Mouse (Mus musculus) T-cell, adult 2 months (primary cell): ENCODE data around the gene Abca12.

Experiments used
- DNase-seq: peaks from one replicate; pipeline ENCODE4 v3.0.0; 2022; ENCODE audit warnings: low spot score

The Abca12 gene

DNA sequence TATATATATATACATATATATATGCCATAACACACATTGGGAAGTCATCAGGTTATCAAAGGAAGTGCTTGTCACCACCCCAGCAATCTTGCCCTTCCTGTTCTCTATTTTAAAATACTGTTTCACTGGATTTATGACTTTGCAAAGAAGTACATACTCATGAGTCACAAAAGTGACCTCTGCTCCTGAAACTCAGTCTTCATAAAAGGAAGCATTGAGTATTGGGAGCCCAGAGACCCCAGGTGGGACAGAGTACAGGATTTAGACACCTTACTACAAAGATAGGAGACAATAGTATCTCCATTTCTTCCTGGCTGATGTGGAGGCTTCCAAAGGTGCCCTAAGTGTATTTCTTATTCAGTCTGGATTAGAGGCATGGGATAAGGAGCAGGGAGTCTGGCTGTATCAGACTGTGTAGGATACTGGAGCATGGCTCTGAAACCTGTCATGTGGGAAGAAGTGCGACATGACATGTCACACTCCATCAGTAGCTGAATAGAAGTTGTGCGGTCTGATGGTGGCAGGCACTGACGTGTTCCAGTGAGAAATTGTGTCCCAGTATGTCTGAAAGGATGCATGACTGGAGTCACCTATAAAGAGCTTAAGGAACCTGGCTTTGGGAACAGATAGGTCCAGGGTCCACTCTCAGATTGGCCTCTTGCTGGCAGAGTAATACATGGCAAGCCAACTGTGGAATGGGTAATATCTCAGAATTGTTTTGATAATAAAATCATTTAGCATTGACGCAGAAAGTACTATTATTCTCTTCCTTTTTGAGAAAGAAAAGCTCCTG lies 76.0 kb downstream of the Abca12 start:
- no peak for DNase-seq

- no peak for DNase-seq
These were observed 84.4 kb downstream of the Abca12 start for GRCm38 (mm10) chr1:71330349-71330748.

GRCm38 (mm10) chr1:71312171-71312570 lies 102.5 kb downstream of the Abca12 start:
- no peak for DNase-seq

DNA sequence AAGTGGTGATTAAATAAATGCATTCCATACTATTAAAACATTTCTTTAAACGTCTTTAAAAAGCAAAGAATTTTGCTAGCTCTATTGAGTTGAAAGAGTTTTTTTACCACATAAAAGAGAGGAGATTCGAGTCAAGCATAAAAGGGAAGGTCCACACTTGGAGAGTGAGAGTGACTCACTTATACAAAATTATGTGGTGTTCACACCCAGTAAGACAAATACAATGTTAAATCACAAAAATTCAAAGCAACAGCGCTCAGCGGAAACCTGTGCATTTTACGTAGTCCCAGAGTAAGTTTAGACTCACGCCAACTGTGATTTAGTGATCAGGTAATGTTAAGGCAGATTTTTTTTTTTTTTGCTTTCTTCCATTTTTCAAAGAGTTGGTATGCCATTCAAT lies 104.1 kb downstream of the Abca12 start:
- DNase-seq: no peak

GRCm38 (mm10) chr1:71307362-71307761 lies 107.3 kb downstream of the Abca12 start:
- no peak for DNase-seq

DNA sequence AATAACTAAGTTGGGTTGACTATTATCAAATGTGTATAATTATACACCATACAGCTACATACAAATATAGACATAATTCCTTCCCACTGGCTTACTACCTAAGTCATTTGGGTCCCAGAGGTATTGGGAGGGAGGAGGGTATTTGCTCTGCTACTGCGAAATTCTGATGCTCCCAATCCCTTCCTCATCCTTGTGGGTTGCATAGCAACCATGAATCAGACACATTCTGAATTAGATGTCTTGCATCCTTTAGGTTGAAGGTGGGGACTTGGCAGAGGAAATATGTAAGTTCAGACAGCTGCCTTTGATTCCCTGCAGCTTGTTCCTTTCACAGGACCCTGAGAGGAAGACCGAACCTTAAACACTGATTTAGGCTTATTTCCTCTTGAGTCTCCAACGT lies 108.5 kb downstream of the Abca12 start:
- DNase-seq: no peak

- no peak for DNase-seq
These were observed 110.1 kb downstream of the Abca12 start for GRCm38 (mm10) chr1:71304588-71304987.

DNA sequence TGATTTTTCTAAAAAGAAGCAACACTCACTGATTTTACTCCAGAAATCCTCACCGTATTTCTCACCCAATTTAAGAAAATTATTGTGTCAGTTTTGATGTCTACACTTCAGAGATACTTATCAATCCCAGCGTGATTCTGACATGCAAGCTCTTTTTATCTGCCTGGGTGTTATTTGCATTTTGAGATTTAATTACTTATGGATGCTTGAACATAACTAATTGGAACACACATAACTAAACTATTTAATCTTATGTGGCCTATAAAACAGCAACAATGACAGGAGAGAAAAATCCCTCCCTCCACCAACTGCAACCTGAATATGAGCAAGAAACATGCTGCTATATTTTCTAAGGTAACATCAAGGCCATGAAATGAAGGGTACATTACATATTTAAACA lies 117.7 kb downstream of the Abca12 start:
- no peak for DNase-seq

DNA sequence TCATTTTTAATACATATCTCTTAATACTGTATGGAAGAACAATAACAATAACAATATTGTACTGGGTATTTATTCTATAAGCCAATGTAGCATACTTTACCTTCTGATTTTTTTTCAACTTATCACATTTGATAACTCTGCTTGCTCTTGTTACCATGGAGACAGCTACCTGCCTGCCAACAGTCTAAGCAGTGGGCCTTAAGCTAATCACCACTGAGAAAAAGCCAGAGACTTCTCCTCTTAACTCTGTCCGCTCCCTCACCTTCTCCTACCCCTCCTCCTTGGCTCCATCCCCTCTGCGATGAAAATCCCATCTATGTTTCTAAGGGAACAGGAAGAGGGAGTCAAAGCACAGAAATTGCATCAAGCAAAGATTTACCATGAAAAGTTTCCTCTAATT lies 118.1 kb downstream of the Abca12 start:
- no peak for DNase-seq

- no peak for DNase-seq
These were observed 122.8 kb downstream of the Abca12 start for GRCm38 (mm10) chr1:71291917-71292316.

DNA sequence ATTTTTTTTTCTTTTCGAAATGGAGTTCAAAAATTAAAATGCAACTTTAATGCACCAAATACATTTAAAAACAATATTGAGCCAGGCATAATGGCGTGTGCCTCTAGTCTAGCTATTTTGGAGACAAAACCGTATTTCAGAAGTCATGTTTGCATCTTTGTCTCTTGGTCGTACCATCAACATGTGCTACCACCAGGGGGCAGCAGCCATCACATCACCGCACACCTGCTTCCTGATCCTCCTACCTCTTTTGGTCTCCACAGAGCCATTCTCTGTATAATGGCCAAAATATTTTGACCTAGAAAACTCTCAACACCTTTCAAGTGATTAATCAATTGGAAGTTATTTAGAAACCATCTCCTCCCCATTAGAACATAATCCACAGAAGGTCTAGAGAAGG lies 125.2 kb downstream of the Abca12 start:
- DNase-seq: peak; percentile 1

GRCm38 (mm10) chr1:71276940-71277339 lies 137.8 kb downstream of the Abca12 start:
- no peak for DNase-seq

- DNase-seq: no peak
These were observed 142.2 kb downstream of the Abca12 start for GRCm38 (mm10) chr1:71272550-71272949.

GRCm38 (mm10) chr1:71272077-71272476 lies 142.6 kb downstream of the Abca12 start:
- no peak for DNase-seq

GRCm38 (mm10) chr1:71270083-71270482 lies 144.6 kb downstream of the Abca12 start:
- no peak for DNase-seq

DNA sequence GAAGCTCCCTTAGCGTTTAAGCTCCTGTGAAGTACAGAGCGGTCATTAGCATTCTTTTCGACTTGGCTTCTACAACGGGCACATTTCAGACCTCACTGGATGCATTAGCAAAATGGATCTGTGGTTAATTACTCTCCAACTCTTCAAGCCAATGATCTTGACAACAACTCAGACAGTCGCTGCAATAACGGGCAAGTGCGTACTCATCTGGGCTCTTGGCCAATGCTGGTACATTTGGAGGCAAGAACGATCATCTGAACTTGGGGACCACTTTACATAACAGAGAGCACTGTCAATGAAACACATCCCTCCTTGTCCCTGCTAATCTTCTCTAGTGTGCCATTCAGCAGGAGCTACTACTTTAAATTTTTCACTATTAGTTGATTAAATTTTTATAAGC lies 148.1 kb downstream of the Abca12 start:
- DNase-seq: no peak

DNA sequence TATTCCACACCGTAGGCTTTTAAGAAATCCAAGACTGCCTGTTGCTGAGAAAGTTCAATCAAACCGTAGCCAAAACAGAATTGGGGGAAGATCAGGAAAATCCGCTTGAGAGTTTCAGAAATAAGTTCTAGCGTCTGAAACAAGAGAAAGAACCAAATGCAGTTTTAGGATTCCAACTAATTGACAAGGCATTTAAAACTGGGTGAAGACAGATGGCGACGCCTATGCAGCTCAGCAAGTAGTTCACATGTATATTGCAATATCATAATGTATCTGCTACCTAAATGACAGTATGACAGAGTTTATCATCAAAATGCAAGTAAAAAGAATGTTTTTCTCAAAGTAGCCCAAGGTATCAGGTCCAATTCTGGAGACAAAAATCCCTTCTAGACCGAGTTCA lies 151.2 kb downstream of the Abca12 start:
- DNase-seq: no peak

DNA sequence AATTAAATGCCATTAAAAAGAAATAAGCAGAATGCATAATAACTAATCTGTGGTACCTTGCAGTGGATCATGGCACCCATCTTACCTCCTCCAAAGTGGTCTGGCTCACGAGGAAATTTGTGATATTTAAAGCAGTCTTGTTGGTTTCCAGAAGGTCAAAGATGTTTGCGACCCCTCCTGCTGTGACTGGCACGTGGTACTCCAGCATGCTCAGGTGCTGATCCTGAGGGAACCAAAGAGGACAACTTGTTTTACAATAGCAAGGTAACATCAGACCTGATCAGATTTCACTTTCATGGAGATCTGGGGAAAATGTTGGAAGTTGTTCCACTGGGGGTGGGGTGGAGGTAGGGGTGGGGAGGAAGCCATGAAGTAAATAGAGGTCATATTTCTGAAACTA lies 170.1 kb downstream of the Abca12 start:
- no peak for DNase-seq

DNA sequence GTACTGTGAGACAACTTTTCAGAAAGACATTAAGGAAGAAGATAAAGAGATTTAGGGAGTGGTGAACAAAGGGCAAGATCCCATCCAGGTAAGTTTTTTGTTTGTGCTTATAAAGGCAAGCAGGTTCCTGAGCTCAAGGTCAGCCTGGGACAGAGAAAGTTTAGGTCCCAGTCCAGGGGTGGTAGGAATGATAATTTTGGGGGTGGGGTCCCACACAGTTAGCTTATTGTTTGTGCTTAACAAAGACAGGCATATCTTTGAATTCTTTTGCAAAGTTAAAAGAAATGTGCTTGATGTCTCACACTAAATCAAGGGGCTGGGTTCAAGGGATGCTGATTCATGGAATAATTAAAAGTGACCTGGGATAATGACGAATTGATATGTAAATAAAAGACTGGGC lies 173.3 kb downstream of the Abca12 start:
- no peak for DNase-seq

- no peak for DNase-seq
These were observed 175.1 kb downstream of the Abca12 start for GRCm38 (mm10) chr1:71239586-71239985.

DNA sequence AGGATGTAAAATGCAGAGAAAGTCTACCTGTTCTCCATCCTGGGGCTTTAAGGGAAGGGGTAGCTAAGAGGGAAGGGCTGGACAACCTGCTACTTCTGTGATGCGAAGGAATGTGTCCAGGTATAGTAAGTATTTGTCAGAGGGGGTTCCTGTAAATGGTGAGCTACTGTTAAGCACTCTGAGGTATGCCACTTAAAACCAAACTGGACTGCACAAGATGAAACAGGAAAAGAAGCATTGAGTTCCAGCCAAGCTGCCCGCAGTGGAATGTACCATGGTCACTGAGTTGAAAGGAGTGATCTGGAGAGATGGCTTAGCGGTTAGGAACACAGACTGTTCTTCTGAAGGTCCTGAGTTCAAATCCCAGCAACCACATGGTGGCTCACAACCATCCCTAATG lies 179.4 kb downstream of the Abca12 start:
- DNase-seq: no peak

DNA sequence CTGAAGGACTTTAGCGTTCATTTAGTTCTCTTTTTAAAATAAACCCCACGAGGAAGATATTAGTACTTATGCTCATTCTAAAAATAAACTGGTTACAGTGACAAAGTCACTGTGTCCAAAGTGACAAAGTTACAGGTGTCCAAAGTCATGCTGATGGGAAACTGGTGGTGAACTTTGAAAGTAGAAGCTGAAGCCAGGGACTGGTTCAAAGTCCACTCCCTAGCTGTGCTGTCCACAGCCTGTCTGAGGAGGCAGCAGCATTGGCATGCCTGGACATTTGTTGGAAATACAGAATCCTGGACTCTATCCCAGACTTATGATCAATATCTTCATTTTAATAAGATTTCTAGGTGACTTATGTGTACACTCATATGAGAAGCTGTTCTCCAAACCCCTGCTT lies 183.5 kb downstream of the Abca12 start:
- no peak for DNase-seq

DNA sequence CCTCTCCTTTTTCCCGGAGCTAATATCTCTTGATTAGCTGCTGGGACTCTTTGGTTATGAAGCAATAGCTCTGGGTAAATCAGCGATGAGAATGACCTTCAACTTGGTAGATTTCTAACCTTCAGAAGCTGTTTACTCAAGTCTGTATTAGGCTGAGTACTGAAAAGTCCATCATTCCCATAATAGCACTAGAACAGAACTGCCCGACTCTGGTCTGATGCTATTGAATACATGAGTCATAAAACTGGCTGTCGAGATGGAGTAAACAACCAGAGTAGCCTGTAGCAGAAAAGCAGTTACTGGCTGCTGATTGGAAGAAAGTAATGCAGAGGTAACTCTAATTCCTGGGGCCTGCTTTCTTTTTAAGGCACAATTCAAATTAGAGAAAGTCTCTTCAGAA lies 211.1 kb downstream of the Abca12 start:
- DNase-seq: no peak

DNA sequence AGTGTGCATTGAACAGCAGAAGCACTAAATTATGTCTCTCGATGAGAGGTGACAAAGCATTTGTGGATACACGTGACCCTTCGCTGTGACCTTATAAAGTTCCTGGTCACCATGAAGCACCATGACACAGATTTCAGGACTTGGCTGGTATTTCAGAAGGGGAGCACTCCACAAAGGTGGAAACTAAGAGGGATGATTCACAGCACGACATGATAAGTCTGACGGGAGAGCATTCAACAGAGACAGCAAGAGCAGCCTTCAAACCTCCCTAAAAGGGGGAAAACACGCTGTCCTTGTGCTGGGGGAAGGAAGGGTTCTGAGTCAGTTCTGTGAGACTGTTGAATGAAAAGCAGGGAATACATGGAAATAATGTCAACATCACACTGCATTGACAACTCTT lies 218.5 kb downstream of the Abca12 start:
- DNase-seq: no peak
